ENCODE assay signal across 8 mouse cellular contexts in genomic region chr12:99952928-99953327, GRCm38 (mm10). TPM values are rescaled to one million over a fixed set of nuclear protein-coding genes. Genes with fewer than 3 reads are reported as not detected.
DNase-seq lines count a peak whose midpoint lies in the region; ATAC-seq and TF ChIP-seq lines count a peak whose summit lies in the region.

No protein-coding gene starts in this region.

- WGBS in intestine, embryonic 14.5 days, result 54% methylated on average over 7 of the region's 7 CpGs
- WGBS in intestine, embryonic 16.5 days, result 66% methylated on average over 7 of the region's 7 CpGs
- WGBS in neural tube, embryonic 11.5 days, result 53% methylated on average over 7 of the region's 7 CpGs

- H3K27ac ChIP-seq in intestine, embryonic 14.5 days (ENCODE audit: low read depth), result no peak overlapping the region
- no peak overlapping the region for H3K27ac ChIP-seq in intestine, embryonic 16.5 days (ENCODE audit: low read length)
- H3K27ac ChIP-seq in ES-E14 (ENCODE audit: insufficient read depth, low read depth, low read length, poor library complexity, severe bottlenecking), result no peak overlapping the region
- no peak overlapping the region for H3K27ac ChIP-seq in neural tube, embryonic 11.5 days (ENCODE audit: low read depth, low read length)

- H3K4me2 ChIP-seq in intestine, embryonic 14.5 days (ENCODE audit: low read length), result no peak overlapping the region
- no peak overlapping the region for H3K4me2 ChIP-seq in intestine, embryonic 16.5 days (ENCODE audit: low read depth, low read length)
- no peak overlapping the region for H3K4me2 ChIP-seq in neural tube, embryonic 11.5 days (ENCODE audit: low read depth)

- H3K4me3 ChIP-seq in intestine, embryonic 14.5 days (ENCODE audit: low read depth, low read length), result no peak overlapping the region
- H3K4me3 ChIP-seq in intestine, embryonic 16.5 days (ENCODE audit: low read length), result no peak overlapping the region
- no peak overlapping the region for H3K4me3 ChIP-seq in ES-E14 (ENCODE audit: insufficient read depth in 1 of 2, low read depth in 1 of 2, low read length in 2 of 2, poor library complexity in 1 of 2, severe bottlenecking in 1 of 2)
- H3K4me3 ChIP-seq in neural tube, embryonic 11.5 days (ENCODE audit: low read depth, low read length), result no peak overlapping the region

- no peak overlapping the region for H3K9ac ChIP-seq in intestine, embryonic 14.5 days (ENCODE audit: low read length)
- no peak overlapping the region for H3K9ac ChIP-seq in intestine, embryonic 16.5 days (ENCODE audit: low read depth, low read length)
- no peak overlapping the region for H3K9ac ChIP-seq in ES-E14 (ENCODE audit: insufficient read depth, low read depth, low read length, poor library complexity, severe bottlenecking)
- H3K9ac ChIP-seq in neural tube, embryonic 11.5 days (ENCODE audit: low read length), result no peak overlapping the region

- in situ Hi-C loops in ES-E14 (cut with MboI; ENCODE audit: low sequenced_read_pairs in 2 of 2, unreplicated experiment in 2 of 2), result no loop called here

- DNase-seq in intestine, embryonic 14.5 days (ENCODE audit: low spot score), result peak; percentile 64
- DNase-seq in ES-E14 (ENCODE audit: low read depth, low spot score), result peak; percentile 46
- peak; percentile 46 for DNase-seq in cerebellum, adult 8-10 months
- peak; percentile 58 for DNase-seq in gastrocnemius, postnatal 25 days
- peak; percentile 45 to 51 for DNase-seq in left cerebral cortex, adult 8-10 months (ENCODE audit: low spot score in 2 of 2)
- peak; percentile 66 for DNase-seq in neural tube, embryonic 11.5 days (ENCODE audit: low spot score)
- peak; percentile 51 to 73 for DNase-seq in urinary bladder, postnatal 4 days (ENCODE audit: low spot score in 2 of 2)

- H3K27me3 ChIP-seq in intestine, embryonic 14.5 days (replicated peaks; ENCODE audit: control insufficient read depth, insufficient read depth, low read length), result no peaks in the 10 kb centered on the region
- no peaks in the 10 kb centered on the region for H3K27me3 ChIP-seq in intestine, embryonic 16.5 days (replicated peaks; ENCODE audit: control insufficient read depth, insufficient read depth, low read length)
- H3K27me3 ChIP-seq in neural tube, embryonic 11.5 days (ENCODE audit: control insufficient read depth, insufficient read depth, low read length), result no peaks in the 10 kb centered on the region

- H3K9me3 ChIP-seq in intestine, embryonic 14.5 days (ENCODE audit: control insufficient read depth, low read length), result no peaks in the 10 kb centered on the region
- H3K9me3 ChIP-seq in intestine, embryonic 16.5 days (ENCODE audit: control insufficient read depth, low read length), result no peaks in the 10 kb centered on the region
- H3K9me3 ChIP-seq in ES-E14 (ENCODE audit: control insufficient read depth, insufficient read depth, low read depth, low read length), result no peaks in the 10 kb centered on the region
- no peaks in the 10 kb centered on the region for H3K9me3 ChIP-seq in neural tube, embryonic 11.5 days (ENCODE audit: control insufficient read depth, low read length)

- no peak for ATAC-seq in intestine, embryonic 14.5 days (replicated peaks; ENCODE audit: low FRiP score, low TSS enrichment, low read depth)
- no peak for ATAC-seq in intestine, embryonic 16.5 days
- ATAC-seq in neural tube, embryonic 11.5 days (ENCODE audit: insufficient read depth, low FRiP score, low TSS enrichment), result no peak

- no peaks in the 10 kb centered on the region for H3K4me1 ChIP-seq in intestine, embryonic 14.5 days (replicated peaks; ENCODE audit: control insufficient read depth, insufficient read depth, low read length)
- no peaks in the 10 kb centered on the region for H3K4me1 ChIP-seq in intestine, embryonic 16.5 days (ENCODE audit: control insufficient read depth, insufficient read depth, low read length)
- H3K4me1 ChIP-seq in ES-E14 (ENCODE audit: control insufficient read depth in 2 of 2, insufficient read depth in 2 of 2, low read length in 2 of 2, poor library complexity in 1 of 2), result no peaks in the 10 kb centered on the region
- H3K4me1 ChIP-seq in neural tube, embryonic 11.5 days (ENCODE audit: control insufficient read depth, insufficient read depth, low read length), result no peaks in the 10 kb centered on the region

- H3K36me3 ChIP-seq in intestine, embryonic 14.5 days (ENCODE audit: control insufficient read depth, insufficient read depth, low read length), result peaks cover 8% of the 10 kb centered on the region
- no peaks in the 10 kb centered on the region for H3K36me3 ChIP-seq in intestine, embryonic 16.5 days (ENCODE audit: control insufficient read depth, insufficient read depth, low read length)
- peaks cover 8% of the 10 kb centered on the region for H3K36me3 ChIP-seq in ES-E14 (ENCODE audit: control insufficient read depth, insufficient read depth, low read length, poor library complexity, severe bottlenecking)
- H3K36me3 ChIP-seq in neural tube, embryonic 11.5 days (ENCODE audit: control insufficient read depth, insufficient read depth, low read length), result no peaks in the 10 kb centered on the region

TF ChIP-seq in ES-E14, 5 proteins besides CTCF, POLR2A, EP300 and RAD21:
- no peak for TF ChIP-seq CHD2 (IDR thresholded peaks at IDR 0.05; ENCODE audit: low read depth, low read length)
- 0 out of 2 replicates have a peak, but pooled peaks have one; percentile 28 for TF ChIP-seq ZC3H11A (IDR thresholded peaks at IDR 0.05; ENCODE audit: borderline replicate concordance, low read depth, low read length)
TF ChIP-seq in ES-E14: peak in this region for 1.

RNA-seq across cellular contexts. Expression of gene Kcnk13, which starts 11.4 kb away (rescaled TPM):
- 0.37 and 0.39 TPM in 2 replicates for polyA plus RNA-seq in intestine, embryonic 14.5 days (2014; fragmentation: Nextera tagmentation; extraction: Ambion mirVana)
- polyA plus RNA-seq in intestine, embryonic 16.5 days (2015; fragmentation: Nextera tagmentation; extraction: Ambion mirVana), result 0.64 TPM in 2 replicates
- 0.16 and 0.49 TPM in 2 replicates for total RNA-seq in ES-E14 (2012; rRNA removed)
- total RNA-seq in gastrocnemius, postnatal 25 days (2021), result under 1 TPM; 0.10 to 0.38 TPM
- 10 to 100 TPM in 2 of 4 experiments, 1 to 10 TPM in 2; 9.1 to 10.2 (median 9.7) TPM for total RNA-seq in left cerebral cortex, adult 8-10 months (2022)
- polyA plus RNA-seq in neural tube, embryonic 11.5 days (2014; fragmentation: Nextera tagmentation; extraction: Ambion mirVana), result 0.66 and 1.2 TPM in 2 replicates
